10 mouse cellular contexts compared by ENCODE assay signal in genomic region chr8:125808826-125809225, GRCm38 (mm10).
DNase-seq lines count a peak whose midpoint lies in the region; ATAC-seq and TF ChIP-seq lines count a peak whose summit lies in the region.
"Had no signal": no experiment of that assay in that cellular context is flagged by ENCODE, and none has a peak within 500 bp of the region (broad histone marks: within the 10 kb centered on the region; RNA-seq: fewer than 3 reads in every experiment).

No protein-coding gene starts in this region.

- no peaks in the 10 kb centered on the region for H3K36me3 ChIP-seq in forebrain, embryonic 14.5 days (ENCODE audit: control insufficient read depth, insufficient read depth, low read length)
- H3K36me3 ChIP-seq: embryonic facial prominence, embryonic 15.5 days had no signal

- H3K9ac ChIP-seq in forebrain, embryonic 14.5 days (ENCODE audit: low read length) = no peak overlapping the region
- H3K9ac ChIP-seq: embryonic facial prominence, embryonic 15.5 days had no signal

- no peak for ATAC-seq in forebrain, embryonic 14.5 days

- no peak for TF ChIP-seq CTCF in left cerebral cortex, adult 2 months (IDR thresholded peaks at IDR 0.05)

- H3K27me3 ChIP-seq in forebrain, embryonic 14.5 days (replicated peaks; ENCODE audit: control insufficient read depth, insufficient read depth, low read length) = no peaks in the 10 kb centered on the region
- H3K27me3 ChIP-seq: embryonic facial prominence, embryonic 15.5 days had no signal

- H3K4me1 ChIP-seq in forebrain, embryonic 14.5 days (ENCODE audit: control insufficient read depth, insufficient read depth, low read length) = no peaks in the 10 kb centered on the region
- H3K4me1 ChIP-seq: embryonic facial prominence, embryonic 15.5 days; megakaryocyte, embryonic 14.5 days had no signal

- H3K27ac ChIP-seq in left cerebral cortex, adult 2 months = peak overlapping the region; percentile 71; the same call in 1 of the 2 replicates
- H3K27ac ChIP-seq in forebrain, embryonic 14.5 days (ENCODE audit: low read depth, low read length) = no peak overlapping the region
- H3K27ac ChIP-seq: embryonic facial prominence, embryonic 15.5 days had no signal

- DNase-seq in 3T3-L1 (ENCODE audit: low read depth, low spot score) (peak; percentile 17), MN1 (ENCODE audit: low spot score) (no peak), adipocyte (ENCODE audit: low spot score) (no peak)
- DNase-seq in Muller cell, postnatal 12 days (ENCODE audit: inconsistent ontology term) = peak; percentile 33
- peak; percentile 47 for DNase-seq in fibroblast of lung, adult 2 months (ENCODE audit: low read depth)
- DNase-seq in left cerebral cortex, adult 2 months (ENCODE audit: extremely low spot score in 1 of 2, low spot score in 2 of 2) = peak; percentile 56 to 69
- DNase-seq in forebrain, embryonic 14.5 days (ENCODE audit: low spot score) = no peak

- H3K4me2 ChIP-seq in forebrain, embryonic 14.5 days (ENCODE audit: low read length) = no peak overlapping the region
- H3K4me2 ChIP-seq: embryonic facial prominence, embryonic 15.5 days; liver, embryonic 11.5 days had no signal

- H3K9me3 ChIP-seq in forebrain, embryonic 14.5 days (replicated peaks; ENCODE audit: control insufficient read depth, low read length) = no peaks in the 10 kb centered on the region
- H3K9me3 ChIP-seq: embryonic facial prominence, embryonic 15.5 days had no signal

- H3K4me3 ChIP-seq in left cerebral cortex, adult 2 months = no peak overlapping the region
- no peak overlapping the region for H3K4me3 ChIP-seq in forebrain, embryonic 14.5 days (ENCODE audit: low read depth, low read length)
- H3K4me3 ChIP-seq: embryonic facial prominence, embryonic 15.5 days; megakaryocyte, embryonic 14.5 days had no signal

- WGBS in forebrain, embryonic 14.5 days = 83% methylated on average over 6 of the region's 6 CpGs

- intact Hi-C loops in left cerebral cortex, adult 2 months (cut with DNase I) = no loop called here

Comparison
In these comparisons a context has a peak if more than half of its experiments do, and no peak if none do; other contexts are left out.
1. DNase-seq: peak in 3T3-L1 (single experiment), Muller cell, postnatal 12 days (single experiment), fibroblast of lung, adult 2 months (single experiment) and left cerebral cortex, adult 2 months (2 of 2); none in forebrain, embryonic 14.5 days (single experiment), MN1 (single experiment) and adipocyte (single experiment).